Mouse (Mus musculus): Measurements from ENCODE around the gene Rbp2. TPM values are rescaled to one million over a fixed set of nuclear protein-coding genes. Genes with fewer than 3 reads are reported as not detected.

The Rbp2 gene
- 0.21 TPM in 1 of 2 replicates, not detected in the other for polyA plus RNA-seq (2012; rRNA removed)

- DNase-seq (ENCODE audit: extremely low spot score in 1 of 2, low spot score in 1 of 2) = no peak
Observed at GRCm38 (mm10) chr9:98485815-98486214, at the start of gene Rbp2. Rbp2 (plus strand) TSS chr9:98486115.

- no peak for DNase-seq (ENCODE audit: extremely low spot score in 1 of 2, low spot score in 1 of 2)
Observed at GRCm38 (mm10) chr9:98437819-98438218, 48.1 kb upstream of the Rbp2 start.

- DNase-seq (ENCODE audit: extremely low spot score in 1 of 2, low spot score in 1 of 2) = no peak
Observed at GRCm38 (mm10) chr9:98439091-98439490, 46.8 kb upstream of the Rbp2 start.

GRCm38 (mm10) chr9:98442638-98443037, 43.3 kb upstream of the Rbp2 start:
- peak in 1 of 2 experiments; percentile 62 for DNase-seq (ENCODE audit: extremely low spot score in 1 of 2, low spot score in 1 of 2)

- no peak for DNase-seq (ENCODE audit: extremely low spot score in 1 of 2, low spot score in 1 of 2)
Observed at GRCm38 (mm10) chr9:98445359-98446149, 40.4 kb upstream of the Rbp2 start.

- DNase-seq (ENCODE audit: extremely low spot score in 1 of 2, low spot score in 1 of 2) = peak in 1 of 2 experiments; percentile 11
Observed at GRCm38 (mm10) chr9:98450976-98451375, 34.9 kb upstream of the Rbp2 start.

GRCm38 (mm10) chr9:98466709-98467108, 19.2 kb upstream of the Rbp2 start:
- no peak for DNase-seq (ENCODE audit: extremely low spot score in 1 of 2, low spot score in 1 of 2)

- DNase-seq (ENCODE audit: extremely low spot score in 1 of 2, low spot score in 1 of 2) = no peak
Observed at GRCm38 (mm10) chr9:98480172-98480749, 5.7 kb upstream of the Rbp2 start.

- no peak for DNase-seq (ENCODE audit: extremely low spot score in 1 of 2, low spot score in 1 of 2)
Observed at GRCm38 (mm10) chr9:98482256-98482655, 3.7 kb upstream of the Rbp2 start.

- no peak for DNase-seq (ENCODE audit: extremely low spot score in 1 of 2, low spot score in 1 of 2)
Observed at GRCm38 (mm10) chr9:98485020-98485419, 895 bp upstream of the Rbp2 start.

GRCm38 (mm10) chr9:98487273-98487672, 1.4 kb downstream of the Rbp2 start:
- no peak for DNase-seq (ENCODE audit: extremely low spot score in 1 of 2, low spot score in 1 of 2)

GRCm38 (mm10) chr9:98489532-98489931, 3.6 kb downstream of the Rbp2 start:
- no peak for DNase-seq (ENCODE audit: extremely low spot score in 1 of 2, low spot score in 1 of 2)

GRCm38 (mm10) chr9:98490128-98490527, 4.2 kb downstream of the Rbp2 start:
- no peak for DNase-seq (ENCODE audit: extremely low spot score in 1 of 2, low spot score in 1 of 2)

- no peak for DNase-seq (ENCODE audit: extremely low spot score in 1 of 2, low spot score in 1 of 2)
Observed at GRCm38 (mm10) chr9:98491071-98491470, 5.2 kb downstream of the Rbp2 start.

- DNase-seq (ENCODE audit: extremely low spot score in 1 of 2, low spot score in 1 of 2) = no peak
Observed at GRCm38 (mm10) chr9:98492212-98492611, 6.3 kb downstream of the Rbp2 start.

GRCm38 (mm10) chr9:98492821-98493220, 6.9 kb downstream of the Rbp2 start:
- no peak for DNase-seq (ENCODE audit: extremely low spot score in 1 of 2, low spot score in 1 of 2)

GRCm38 (mm10) chr9:98497157-98497556, 11.2 kb downstream of the Rbp2 start:
- no peak for DNase-seq (ENCODE audit: extremely low spot score in 1 of 2, low spot score in 1 of 2)

- DNase-seq (ENCODE audit: extremely low spot score in 1 of 2, low spot score in 1 of 2) = no peak
Observed at GRCm38 (mm10) chr9:98497990-98498389, 12.1 kb downstream of the Rbp2 start.

GRCm38 (mm10) chr9:98498717-98499268, 12.9 kb downstream of the Rbp2 start:
- DNase-seq (ENCODE audit: extremely low spot score in 1 of 2, low spot score in 1 of 2) = no peak

GRCm38 (mm10) chr9:98499601-98500000, 13.7 kb downstream of the Rbp2 start:
- no peak for DNase-seq (ENCODE audit: extremely low spot score in 1 of 2, low spot score in 1 of 2)

- DNase-seq (ENCODE audit: extremely low spot score in 1 of 2, low spot score in 1 of 2) = no peak
Observed at GRCm38 (mm10) chr9:98507480-98507879, 21.6 kb downstream of the Rbp2 start.
